Mouse (Mus musculus) embryonic fibroblast, embryonic 13.5 days (primary cell): ENCODE measurements around the gene Xpo6. TPM values are rescaled to one million over a fixed set of nuclear protein-coding genes. Genes with fewer than 3 reads are reported as not detected.

ENCODE experiments used
- H3K27ac ChIP-seq: 2 replicates; pipeline ENCODE4 v1.5.1; 2012; ENCODE audit warnings: low read length, control low read depth, inconsistent platforms; ENCODE audit not compliant: insufficient read depth
- H3K4me1 ChIP-seq: 2 replicates; pipeline ENCODE4 v1.6.1; 2011; ENCODE audit warnings: low read length; ENCODE audit not compliant: control insufficient read depth, insufficient read depth
- H3K4me3 ChIP-seq: 2 replicates; pipeline ENCODE4 v1.5.1; 2011; ENCODE audit warnings: mild to moderate bottlenecking, control low read depth, low read length; ENCODE audit not compliant: insufficient read depth
- CTCF ChIP-seq: IDR thresholded peaks from 2 replicates; pipeline ENCODE4 v1.5.1; 2011; ENCODE audit warnings: mild to moderate bottlenecking, control low read depth, low read length, moderate library complexity, borderline replicate concordance; ENCODE audit not compliant: insufficient read depth
- POLR2A ChIP-seq: IDR thresholded peaks from 2 replicates; pipeline ENCODE4 v1.6.1; 2011; ENCODE audit warnings: low read depth, mild to moderate bottlenecking, control low read depth, low read length, moderate library complexity
- polyA plus RNA-seq: library from polyadenylated mRNA; stranded (reverse); fragments of >200 nt; gene quantifications from 2 replicates; pipeline ENCODE4 v1.2.4, GENCODE M21; 2011; ENCODE audit warnings: low read depth; ENCODE audit not compliant: missing spikeins, insufficient read length

Gene Xpo6
- polyA plus RNA-seq, 1 experiment, result 108 TPM

DNA sequence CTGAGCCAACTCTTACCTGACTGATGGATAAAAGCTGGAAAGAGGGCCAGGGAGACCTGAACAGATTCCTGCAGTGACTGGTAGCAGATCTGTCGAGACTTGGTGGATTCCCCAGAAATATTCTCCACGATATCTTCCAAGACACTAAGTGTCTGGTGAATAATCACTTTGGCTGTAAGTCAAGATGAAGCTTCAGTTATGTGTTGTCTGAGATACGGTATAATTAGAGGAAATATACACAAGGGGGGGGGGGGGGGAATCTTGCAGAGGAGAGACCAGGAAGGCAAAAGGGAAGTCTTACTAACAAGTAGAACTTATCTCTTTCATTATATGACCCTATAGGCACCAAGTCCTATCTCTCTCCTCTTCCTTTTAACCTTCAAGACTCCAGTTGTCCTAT lies 90.4 kb downstream of the Xpo6 start:
- H3K4me1 ChIP-seq, result no peaks in the 10 kb centered on the region
- H3K4me3 ChIP-seq, result no peak overlapping the region
- no peak overlapping the region for H3K27ac ChIP-seq
- TF ChIP-seq POLR2A (no peak), CTCF (no peak)

DNA sequence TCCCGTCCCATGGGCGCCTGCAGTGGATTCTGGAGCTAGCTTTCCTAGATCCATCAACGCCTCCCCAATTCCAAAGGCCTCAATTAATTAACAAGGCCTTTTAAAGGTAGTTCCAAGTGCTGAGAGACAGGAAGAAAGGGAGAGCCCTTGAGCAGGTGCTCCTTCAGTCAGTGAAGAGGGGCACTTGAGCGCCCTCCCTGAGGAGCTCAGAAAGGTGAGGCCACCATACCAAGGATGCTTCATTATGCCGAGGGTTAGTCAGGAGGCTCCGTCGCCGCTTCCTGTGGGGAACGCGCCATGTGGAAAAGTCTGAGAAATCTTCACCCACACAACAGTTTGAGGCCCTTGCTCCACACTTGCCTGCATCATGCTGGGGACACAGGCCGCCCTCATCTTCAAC lies 99.9 kb downstream of the Xpo6 start:
- Histone ChIP-seq H3K27ac (no peak overlapping the region), H3K4me1 (peaks cover 5% of the 10 kb centered on the region), H3K4me3 (no peak overlapping the region)
- TF ChIP-seq CTCF (no peak), POLR2A (no peak)

DNA sequence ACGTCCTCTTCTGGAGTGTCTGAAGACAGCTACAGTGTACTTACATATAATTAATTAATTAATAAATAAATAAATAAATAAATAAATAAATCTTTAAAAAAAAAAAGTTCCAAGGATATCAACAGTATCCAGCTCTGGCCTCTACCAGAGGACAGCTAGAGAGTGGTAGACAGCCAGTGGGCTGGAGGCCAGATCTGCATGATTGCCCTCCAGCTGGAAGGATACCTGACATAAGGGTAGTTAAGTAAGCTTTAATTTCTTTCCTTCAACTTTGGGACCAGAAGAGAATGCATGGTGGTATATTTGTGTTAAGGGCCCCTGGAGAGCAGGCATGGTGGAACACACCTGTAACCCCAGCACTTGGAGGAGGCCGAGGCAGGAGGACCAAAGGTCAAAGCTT lies 100.5 kb downstream of the Xpo6 start:
- no peak overlapping the region for H3K4me3 ChIP-seq
- no peak overlapping the region for H3K27ac ChIP-seq
- no peak for TF ChIP-seq POLR2A
- no peak for TF ChIP-seq CTCF
- H3K4me1 ChIP-seq, result peaks cover 5% of the 10 kb centered on the region

DNA sequence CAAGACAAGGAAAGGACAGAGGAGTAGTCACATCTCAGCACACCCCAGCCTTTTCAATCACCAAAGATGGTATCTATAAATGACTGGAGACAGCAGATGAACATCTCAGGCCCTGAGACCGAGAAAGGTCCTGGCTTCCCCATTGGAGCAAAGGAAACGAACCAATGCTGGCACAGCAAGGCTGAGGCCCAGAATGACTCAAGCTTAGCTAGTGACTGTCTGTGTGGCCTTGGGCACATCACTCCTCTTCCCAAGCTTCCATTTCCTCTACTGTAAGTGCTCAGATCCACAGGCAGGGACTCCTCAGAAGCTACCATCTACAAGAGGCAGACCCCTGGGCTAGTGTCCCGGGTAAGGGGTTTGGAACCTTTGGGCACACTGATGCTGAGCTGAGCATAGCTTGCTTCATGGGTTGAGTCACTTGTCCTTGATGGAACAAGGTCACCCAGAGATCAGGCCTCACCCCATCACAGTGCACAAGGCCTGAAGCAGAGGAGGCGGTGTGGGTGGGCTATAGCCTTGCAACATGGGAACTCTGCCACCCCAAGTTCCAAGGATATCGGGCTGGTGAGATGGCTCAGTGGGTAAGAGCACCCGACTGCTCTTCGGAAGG lies 101.0 kb downstream of the Xpo6 start:
- H3K4me3 ChIP-seq, result no peak overlapping the region
- H3K27ac ChIP-seq, result no peak overlapping the region
- TF ChIP-seq CTCF, result no peak
- no peak for TF ChIP-seq POLR2A
- peaks cover 5% of the 10 kb centered on the region for H3K4me1 ChIP-seq

DNA sequence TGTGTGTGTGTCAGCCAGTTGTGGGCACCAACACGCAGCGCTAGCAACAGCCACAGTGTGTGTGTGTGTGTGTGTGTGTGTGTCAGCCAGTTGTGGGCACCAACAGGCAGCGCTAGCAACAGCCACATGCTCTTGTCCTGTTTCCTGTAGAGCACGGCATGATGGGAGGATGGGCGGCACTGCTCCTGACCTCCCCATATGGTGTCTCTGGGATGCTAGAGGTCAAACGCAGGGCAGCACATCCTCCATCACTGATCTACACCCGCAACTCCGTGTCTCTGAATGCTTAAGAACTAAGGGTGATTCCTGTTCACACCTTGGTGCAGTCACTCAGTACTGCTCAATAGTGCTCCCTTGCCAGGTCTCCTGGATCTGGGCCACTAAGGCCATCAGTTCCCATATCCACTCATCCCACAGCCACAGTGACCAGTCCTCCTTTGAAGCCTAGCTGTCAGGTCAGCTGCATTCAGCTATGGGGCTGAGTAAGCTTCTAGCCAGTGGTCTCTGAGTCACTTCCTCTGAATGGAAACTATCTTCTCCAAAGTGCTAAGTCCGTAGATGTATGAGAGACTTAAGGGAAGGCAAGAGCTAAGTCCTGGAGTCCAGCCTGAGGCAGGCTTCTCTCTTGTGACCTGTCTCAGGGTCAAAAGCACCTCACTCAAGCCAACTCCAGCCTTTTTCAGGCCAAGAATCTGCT lies 102.9 kb downstream of the Xpo6 start:
- H3K27ac ChIP-seq, result peak overlapping the region; percentile 29; the same call in 1 of the 2 replicates
- peaks cover 5% of the 10 kb centered on the region for H3K4me1 ChIP-seq
- TF ChIP-seq CTCF (no peak), POLR2A (no peak)
- no peak overlapping the region for H3K4me3 ChIP-seq

DNA sequence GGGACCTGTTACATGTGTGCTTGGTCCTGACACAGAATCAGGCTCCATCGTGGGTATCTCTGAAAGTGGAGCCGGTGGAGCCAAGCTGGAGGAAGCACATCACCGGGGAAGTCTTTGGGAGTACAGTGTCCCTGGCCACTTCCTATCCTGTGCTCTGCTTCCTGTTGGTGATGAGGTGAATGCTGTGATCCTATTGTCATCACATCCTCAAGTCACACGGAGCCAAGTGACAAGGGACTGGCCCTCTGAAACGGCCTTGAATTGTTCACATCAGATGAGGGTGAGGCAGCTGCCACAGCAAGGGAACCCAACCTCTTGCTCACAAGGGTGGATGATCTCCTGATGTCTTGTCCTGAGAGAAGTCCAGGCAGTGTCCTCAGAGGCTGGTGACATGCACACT lies 103.7 kb downstream of the Xpo6 start:
- TF ChIP-seq POLR2A (no peak), CTCF (no peak)
- Histone ChIP-seq H3K4me3 (no peak overlapping the region), H3K4me1 (peaks cover 5% of the 10 kb centered on the region), H3K27ac (no peak overlapping the region)

DNA sequence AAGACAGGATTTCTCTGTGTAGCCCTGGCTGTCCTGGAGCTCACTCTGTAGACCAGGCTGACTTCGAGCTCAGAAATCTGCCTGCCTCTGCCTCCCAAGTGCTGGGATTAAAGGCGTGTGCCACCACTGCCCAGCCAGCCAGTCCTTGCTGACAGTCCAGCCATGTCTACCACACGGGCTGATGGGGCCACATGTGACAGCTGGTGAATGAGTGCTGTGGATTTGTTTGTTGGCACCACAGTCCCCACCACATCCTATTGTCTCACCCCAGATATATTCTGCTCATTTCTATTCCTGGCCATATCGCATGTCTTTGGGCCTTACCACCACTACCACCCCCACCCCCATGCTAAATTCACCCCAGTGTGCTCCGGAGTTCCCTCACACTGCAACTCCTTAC lies 105.6 kb downstream of the Xpo6 start:
- H3K4me3 ChIP-seq, result no peak overlapping the region
- peaks cover 5% of the 10 kb centered on the region for H3K4me1 ChIP-seq
- no peak for TF ChIP-seq CTCF
- TF ChIP-seq POLR2A, result no peak
- H3K27ac ChIP-seq, result no peak overlapping the region

DNA sequence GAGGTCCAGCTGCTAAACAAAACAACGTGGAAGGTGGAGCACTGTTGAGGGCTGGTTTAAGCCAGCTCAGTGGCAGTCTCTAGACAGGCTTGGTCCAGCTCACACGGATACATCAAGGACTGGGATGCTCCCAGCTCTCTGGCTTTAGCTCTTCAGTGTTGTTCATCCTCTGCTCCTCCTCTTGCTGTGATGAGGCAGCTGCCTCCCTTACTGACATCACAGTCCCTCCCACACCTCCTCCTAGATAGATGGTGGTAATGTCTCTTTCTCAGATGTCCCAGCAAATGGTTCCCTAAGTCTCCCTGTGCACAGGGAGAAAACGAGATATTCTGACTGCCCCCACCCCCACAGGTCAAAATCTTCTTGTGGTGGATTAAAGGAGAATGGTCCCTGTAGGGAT lies 107.1 kb downstream of the Xpo6 start:
- H3K27ac ChIP-seq, result no peak overlapping the region
- peaks cover 5% of the 10 kb centered on the region for H3K4me1 ChIP-seq
- H3K4me3 ChIP-seq, result no peak overlapping the region
- TF ChIP-seq CTCF, result no peak
- no peak for TF ChIP-seq POLR2A

DNA sequence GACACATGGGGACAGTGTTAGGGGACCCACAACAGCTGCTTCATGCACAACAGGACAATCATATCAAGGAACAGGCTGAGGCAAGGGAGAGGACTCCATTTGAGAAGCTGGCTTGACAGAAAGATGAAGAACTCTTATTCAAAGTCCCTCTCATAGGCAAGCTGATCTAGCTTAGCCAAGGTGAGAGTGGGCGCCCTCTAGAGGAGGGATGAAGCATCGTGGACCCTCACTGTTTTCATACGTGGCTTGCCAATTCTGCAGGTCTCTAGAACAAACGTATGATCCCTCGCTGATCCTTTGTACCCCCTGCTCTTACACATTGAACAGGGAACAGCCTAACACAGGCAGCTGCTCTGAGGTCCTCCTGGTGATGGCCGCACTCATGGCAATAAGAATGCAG lies 110.5 kb downstream of the Xpo6 start:
- Histone ChIP-seq H3K4me3 (no peak overlapping the region), H3K27ac (no peak overlapping the region), H3K4me1 (peaks cover 3% of the 10 kb centered on the region; the same call in 1 of the 2 replicates)
- TF ChIP-seq CTCF, result peak; percentile 82; the same call in 1 of the 2 replicates
- no peak for TF ChIP-seq POLR2A

DNA sequence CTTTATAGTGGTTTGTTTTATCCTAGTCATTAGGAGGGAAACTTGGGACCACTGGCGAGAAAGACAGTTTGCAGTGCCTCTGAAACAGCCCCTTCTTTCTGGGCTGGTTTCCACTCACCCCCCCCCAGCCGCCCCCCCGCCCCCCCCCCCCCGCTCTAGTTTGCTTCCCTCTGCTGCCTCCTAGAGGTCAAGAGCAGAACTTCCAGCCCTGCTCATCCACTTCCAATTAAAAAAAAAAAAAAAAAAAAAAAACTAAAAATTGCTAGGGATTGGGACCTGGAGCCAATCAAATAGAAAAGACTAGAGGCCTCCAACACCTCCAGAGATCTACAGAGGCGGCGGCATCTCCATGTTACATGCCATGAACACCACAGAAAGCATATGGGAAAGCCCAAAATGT lies 112.1 kb downstream of the Xpo6 start:
- no peak for TF ChIP-seq POLR2A
- TF ChIP-seq CTCF, result no peak
- H3K4me3 ChIP-seq, result no peak overlapping the region

More for the DNA sequence above, 112.1 kb downstream of the Xpo6 start:
- H3K4me1 ChIP-seq, result peaks cover 3% of the 10 kb centered on the region; the same call in 1 of the 2 replicates
- no peak overlapping the region for H3K27ac ChIP-seq
